Mouse (Mus musculus) midbrain, embryonic 15.5 days (tissue): ENCODE results near the gene Cela3a. TPM values are rescaled to one million over a fixed set of nuclear protein-coding genes. Genes with fewer than 3 reads are reported as not detected.

ENCODE experiments used
- ATAC-seq: fragments of 200-750 bp; cut with Nextera tagmentation; replicated peaks from 2 replicates; pipeline ENCODE4 v1.8.0; 2017; ENCODE audit warnings: moderate TSS enrichment
- H3K27ac ChIP-seq: fragments of 300-500 bp; sonication (generic); 2 replicates; pipeline ENCODE4 v1.5.1; 2015; ENCODE audit warnings: mild to moderate bottlenecking, inconsistent platforms
- H3K27me3 ChIP-seq: fragments of 300-500 bp; sonication (generic); replicated peaks from 2 replicates; pipeline ENCODE4 v1.6.1; 2015; ENCODE audit warnings: inconsistent platforms
- H3K36me3 ChIP-seq: fragments of 300-500 bp; sonication (generic); replicated peaks from 2 replicates; pipeline ENCODE4 v1.6.1; 2015; ENCODE audit warnings: inconsistent platforms
- H3K4me1 ChIP-seq: fragments of 300-500 bp; sonication (generic); 2 replicates; pipeline ENCODE4 v1.6.1; 2015; ENCODE audit warnings: inconsistent platforms
- H3K4me2 ChIP-seq: fragments of 300-500 bp; sonication (generic); 2 replicates; pipeline ENCODE4 v1.6.1; 2015; ENCODE audit warnings: inconsistent platforms, mild to moderate bottlenecking, moderate library complexity
- H3K4me3 ChIP-seq: fragments of 300-500 bp; sonication (generic); 2 replicates; pipeline ENCODE4 v1.5.1; 2015; ENCODE audit warnings: mild to moderate bottlenecking, inconsistent platforms
- H3K9ac ChIP-seq: fragments of 300-500 bp; sonication (generic); 2 replicates; pipeline ENCODE4 v1.6.1; 2015; ENCODE audit warnings: mild to moderate bottlenecking, inconsistent platforms
- H3K9me3 ChIP-seq: fragments of 300-500 bp; sonication (generic); 2 replicates; pipeline ENCODE4 v1.6.1; 2016; ENCODE audit warnings: inconsistent platforms
- WGBS: fragments of 180-500 bp; shearing (Covaris S2); methylation state at CpG from one replicate; pipeline ENCODE4 v1.1.7; 2015; ENCODE audit warnings: mixed read lengths; 5-methylcytosine and 5-hydroxymethylcytosine counted together
- polyA plus RNA-seq: library from polyadenylated mRNA; unstranded; fragments of >200 nt; fragmentation: Nextera tagmentation; extraction: Ambion mirVana; gene quantifications from 2 replicates; pipeline ENCODE4 v1.2.1, GENCODE M21; 2015

The Cela3a gene
- polyA plus RNA-seq, 1 experiment from 2014 or later: not detected

DNA sequence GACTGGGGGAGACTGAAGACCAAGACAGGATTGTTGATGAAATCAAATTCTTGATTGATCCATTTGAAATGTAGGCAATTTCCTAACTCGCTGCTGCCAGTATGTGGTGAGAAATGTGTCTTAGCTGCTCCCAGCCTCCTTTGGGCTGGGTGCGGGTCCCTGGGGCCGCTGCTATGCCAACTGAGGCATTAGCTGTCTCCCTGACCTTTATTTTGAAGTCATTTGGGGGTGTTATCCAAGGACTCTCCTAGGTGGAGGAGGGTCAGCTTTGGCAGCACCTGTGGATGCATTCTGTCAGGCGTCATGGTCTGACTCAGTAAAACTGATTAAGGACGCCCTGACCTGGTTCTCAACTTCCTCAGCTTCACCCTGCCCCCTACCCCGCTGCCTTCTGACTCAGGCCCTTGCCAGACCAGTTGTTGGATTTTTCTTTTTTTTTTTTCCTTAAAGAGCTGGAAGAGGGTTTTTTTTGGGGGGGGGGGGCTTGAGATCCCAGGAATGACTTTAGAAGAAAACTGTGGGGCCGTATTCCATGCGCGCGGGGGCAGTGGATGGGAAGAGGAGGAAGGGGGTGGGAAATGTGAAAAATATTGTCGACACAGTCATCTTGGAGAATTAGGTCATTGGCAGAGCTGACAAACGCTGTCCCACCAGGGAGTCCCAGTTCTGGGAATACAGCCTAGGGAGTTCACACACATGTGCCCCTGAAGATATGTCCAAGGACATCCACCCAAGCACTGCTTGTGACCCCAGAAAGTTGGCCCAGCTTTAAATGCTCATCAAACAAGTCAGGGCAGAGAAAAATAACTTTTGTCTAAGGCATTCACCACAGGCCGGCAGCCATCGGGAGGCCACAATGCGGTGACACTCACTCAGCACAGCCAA, 12.7 kb downstream of the Cela3a start:
- Histone ChIP-seq H3K4me3 (no peak overlapping the region), H3K9ac (no peak overlapping the region), H3K27me3 (no peaks in the 10 kb centered on the region), H3K27ac (no peak overlapping the region), H3K36me3 (no peaks in the 10 kb centered on the region), H3K9me3 (no peaks in the 10 kb centered on the region), H3K4me1 (no peaks in the 10 kb centered on the region), H3K4me2 (no peak overlapping the region)
- ATAC-seq: no peak
- 83% methylated on average over 15 of the region's 15 CpGs for WGBS

DNA sequence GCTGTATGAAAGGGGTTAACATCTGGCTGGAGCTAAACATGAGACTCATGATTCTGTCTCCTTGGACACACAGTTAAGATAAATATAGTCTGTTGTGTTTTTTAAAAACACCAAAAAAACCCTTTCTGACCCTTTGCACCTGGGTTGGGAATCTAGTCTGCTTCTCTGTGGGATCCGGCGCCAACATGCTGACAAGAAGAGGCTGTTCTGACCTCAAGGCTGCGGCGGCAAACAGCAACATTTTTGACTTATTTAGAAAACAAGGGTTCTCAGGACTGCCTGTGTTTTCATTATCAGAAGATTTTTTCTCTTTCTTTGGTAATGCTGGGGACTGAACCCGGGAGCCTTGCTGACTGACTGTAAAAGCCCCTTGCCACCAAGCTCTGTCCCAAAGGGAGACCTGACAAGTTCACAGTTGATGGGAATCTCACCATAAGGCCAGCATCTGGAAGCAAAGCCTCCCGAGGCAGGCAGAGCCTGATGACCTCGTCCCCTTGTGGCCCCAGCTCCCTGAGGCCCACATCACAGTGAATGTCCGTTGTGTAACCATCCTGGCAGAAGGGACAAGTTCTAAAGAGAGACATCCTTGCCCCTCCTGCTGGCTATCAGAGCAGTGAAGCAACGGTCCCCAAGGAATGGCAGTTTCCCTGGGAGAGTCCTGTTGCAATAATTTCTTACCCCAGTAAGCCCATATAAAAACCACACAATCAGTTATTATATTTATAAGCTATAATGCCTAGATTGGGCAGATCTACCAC, 16.0 kb downstream of the Cela3a start:
- Histone ChIP-seq H3K4me2 (no peak overlapping the region), H3K36me3 (no peaks in the 10 kb centered on the region), H3K9me3 (no peaks in the 10 kb centered on the region), H3K4me1 (peaks cover 9% of the 10 kb centered on the region), H3K4me3 (no peak overlapping the region), H3K9ac (no peak overlapping the region), H3K27me3 (no peaks in the 10 kb centered on the region), H3K27ac (no peak overlapping the region)
- no peak for ATAC-seq
- WGBS: 78% methylated on average over 9 of the region's 9 CpGs

DNA sequence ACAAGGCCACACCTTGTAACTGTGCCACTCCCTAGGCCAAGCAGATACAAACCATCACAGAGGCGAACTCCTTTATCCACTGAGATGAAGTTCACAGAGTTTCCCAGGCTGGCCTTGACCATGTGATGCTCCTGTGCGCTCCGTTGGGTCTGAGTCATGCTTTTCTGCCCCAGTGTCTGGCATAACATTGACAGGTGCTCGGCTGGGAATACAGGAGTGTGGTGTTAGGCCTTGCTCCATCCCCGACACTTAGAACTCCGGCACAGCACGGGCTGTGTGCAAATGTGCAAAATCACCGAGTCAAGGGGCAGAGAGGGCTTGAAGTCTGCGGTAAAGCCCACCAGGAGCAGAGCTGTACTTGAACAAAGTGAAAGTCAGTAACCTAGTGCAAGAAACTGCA, 16.7 kb downstream of the Cela3a start:
- no peak for ATAC-seq
- no peaks in the 10 kb centered on the region for H3K9me3 ChIP-seq
- peaks cover 9% of the 10 kb centered on the region for H3K4me1 ChIP-seq
- H3K4me3 ChIP-seq: no peak overlapping the region
- H3K36me3 ChIP-seq: no peaks in the 10 kb centered on the region
- no peaks in the 10 kb centered on the region for H3K27me3 ChIP-seq
- H3K9ac ChIP-seq: no peak overlapping the region
- no peak overlapping the region for H3K4me2 ChIP-seq
- no peak overlapping the region for H3K27ac ChIP-seq
- WGBS: 89% methylated on average over 9 of the region's 9 CpGs

DNA sequence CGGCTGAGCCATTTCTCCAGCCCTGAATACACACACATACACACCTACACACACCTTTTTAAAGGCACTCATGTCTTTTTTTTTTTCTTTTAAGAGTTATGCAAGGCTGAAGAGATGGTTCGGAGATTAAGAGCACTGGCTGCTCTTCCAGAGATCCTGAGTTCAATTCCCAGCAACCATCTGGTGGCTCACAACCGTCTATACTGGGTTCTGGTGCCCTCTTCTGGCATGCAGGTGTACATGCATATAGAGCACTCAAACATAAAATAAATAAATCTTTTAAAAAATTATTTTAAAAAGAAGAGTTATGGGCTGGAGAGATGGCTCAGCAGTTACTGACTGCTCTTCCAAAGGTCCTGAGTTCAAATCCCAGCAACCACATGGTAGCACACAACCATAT, 18.3 kb downstream of the Cela3a start:
- Histone ChIP-seq H3K4me2 (no peak overlapping the region), H3K9ac (no peak overlapping the region), H3K4me3 (no peak overlapping the region), H3K4me1 (peaks cover 17% of the 10 kb centered on the region), H3K27ac (no peak overlapping the region), H3K9me3 (no peaks in the 10 kb centered on the region), H3K27me3 (no peaks in the 10 kb centered on the region), H3K36me3 (no peaks in the 10 kb centered on the region)
- 86% methylated on average over 3 of the region's 3 CpGs for WGBS
- ATAC-seq: no peak

DNA sequence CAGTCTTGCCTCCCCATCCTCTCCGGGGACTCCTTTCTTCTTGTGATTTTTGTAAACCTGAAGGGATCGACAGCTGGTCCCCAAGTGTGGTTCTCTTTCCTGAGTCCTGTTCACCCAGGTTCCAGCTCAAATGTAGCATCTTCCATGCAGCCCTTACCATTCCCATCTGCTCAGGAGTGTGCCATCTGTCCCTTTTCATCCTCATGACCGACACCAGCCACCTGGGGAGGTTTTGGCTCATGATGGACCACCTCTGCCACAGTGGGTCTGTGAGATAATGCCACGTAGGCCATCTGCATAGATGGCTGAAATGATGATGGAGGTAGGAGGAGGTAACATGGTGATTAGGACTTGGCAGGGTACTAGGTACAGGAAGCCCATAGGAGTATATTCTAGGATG, 19.4 kb downstream of the Cela3a start:
- Histone ChIP-seq H3K27ac (no peak overlapping the region), H3K9ac (no peak overlapping the region), H3K27me3 (no peaks in the 10 kb centered on the region), H3K4me2 (no peak overlapping the region), H3K4me1 (peaks cover 17% of the 10 kb centered on the region), H3K36me3 (no peaks in the 10 kb centered on the region), H3K4me3 (no peak overlapping the region), H3K9me3 (no peaks in the 10 kb centered on the region)
- 91% methylated on average over 4 of the region's 4 CpGs for WGBS
- ATAC-seq: no peak

DNA sequence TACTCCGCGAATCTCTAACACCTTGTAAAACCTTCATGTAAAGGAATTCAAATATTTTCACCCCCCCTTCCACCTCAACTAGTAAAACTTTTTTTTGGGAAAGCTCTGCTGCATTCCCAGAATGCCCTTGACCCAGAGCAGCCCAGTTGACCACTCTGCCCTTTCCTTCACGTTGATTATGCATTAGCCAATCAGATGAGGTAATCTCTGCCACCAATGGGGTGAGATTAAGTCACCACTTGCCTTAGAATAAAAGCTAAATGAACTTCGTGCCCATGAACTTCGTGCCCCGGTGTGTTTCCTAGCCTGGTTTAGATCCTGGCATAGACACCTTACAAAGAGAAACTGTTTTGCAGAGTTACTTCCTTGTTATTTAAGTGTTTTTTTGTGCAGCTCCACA, 20.6 kb downstream of the Cela3a start:
- Histone ChIP-seq H3K27me3 (no peaks in the 10 kb centered on the region), H3K4me2 (peak overlapping the region; percentile 70), H3K9me3 (no peaks in the 10 kb centered on the region), H3K27ac (peak overlapping the region; percentile 92; the same call in 1 of the 2 replicates), H3K9ac (peak overlapping the region; percentile 91; the same call in 1 of the 2 replicates), H3K36me3 (no peaks in the 10 kb centered on the region), H3K4me1 (peaks cover 17% of the 10 kb centered on the region), H3K4me3 (peak overlapping the region; percentile 95)
- 0 out of 2 replicates have a peak, but pooled peaks have one; percentile 59 for ATAC-seq
- WGBS: 42% methylated on average over 6 of the region's 6 CpGs

DNA sequence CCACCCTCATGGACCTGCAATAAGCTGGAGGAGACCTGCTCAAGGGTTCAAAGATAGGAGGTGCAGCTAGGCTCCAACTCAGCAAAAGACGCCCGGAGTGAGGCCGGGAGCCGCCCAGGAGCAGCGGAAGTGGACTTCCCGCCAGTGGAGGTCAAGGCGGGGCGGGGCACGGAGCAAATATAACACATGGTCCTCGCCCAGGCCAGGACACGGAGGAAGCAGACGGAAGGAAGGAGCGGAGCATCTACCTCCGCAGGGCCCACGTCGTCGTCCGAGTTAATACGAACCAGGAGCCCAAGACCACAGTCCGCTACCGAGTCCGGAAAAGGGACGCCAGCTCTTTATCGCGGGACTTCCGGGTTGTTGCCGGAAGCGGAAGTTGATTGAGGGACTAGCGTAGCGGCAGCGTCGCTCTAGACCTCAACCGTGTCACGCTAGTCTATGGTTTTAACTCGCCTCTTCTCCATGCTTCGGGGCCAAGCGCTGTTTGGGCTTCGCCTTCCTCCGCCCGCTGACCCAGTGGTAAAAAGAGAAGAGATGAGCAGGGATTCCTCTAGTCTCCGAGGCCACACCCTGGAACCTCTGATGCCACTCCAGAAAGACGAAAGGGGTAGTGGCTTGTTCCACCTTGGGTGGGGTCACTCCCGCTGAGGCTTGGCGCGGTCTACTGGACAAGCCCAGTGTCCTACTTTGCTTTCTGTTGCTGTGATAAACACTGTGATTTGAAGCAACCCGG, 21.4 kb downstream of the Cela3a start:
- WGBS: 1% methylated on average over 46 of the region's 46 CpGs
- Histone ChIP-seq H3K9ac (peak overlapping the region; percentile 91), H3K27me3 (no peaks in the 10 kb centered on the region), H3K4me3 (peak overlapping the region; percentile 95), H3K27ac (peak overlapping the region; percentile 92), H3K4me1 (peaks cover 17% of the 10 kb centered on the region), H3K4me2 (peak overlapping the region; percentile 70), H3K9me3 (no peaks in the 10 kb centered on the region), H3K36me3 (no peaks in the 10 kb centered on the region)
- ATAC-seq: peak; percentile 94

DNA sequence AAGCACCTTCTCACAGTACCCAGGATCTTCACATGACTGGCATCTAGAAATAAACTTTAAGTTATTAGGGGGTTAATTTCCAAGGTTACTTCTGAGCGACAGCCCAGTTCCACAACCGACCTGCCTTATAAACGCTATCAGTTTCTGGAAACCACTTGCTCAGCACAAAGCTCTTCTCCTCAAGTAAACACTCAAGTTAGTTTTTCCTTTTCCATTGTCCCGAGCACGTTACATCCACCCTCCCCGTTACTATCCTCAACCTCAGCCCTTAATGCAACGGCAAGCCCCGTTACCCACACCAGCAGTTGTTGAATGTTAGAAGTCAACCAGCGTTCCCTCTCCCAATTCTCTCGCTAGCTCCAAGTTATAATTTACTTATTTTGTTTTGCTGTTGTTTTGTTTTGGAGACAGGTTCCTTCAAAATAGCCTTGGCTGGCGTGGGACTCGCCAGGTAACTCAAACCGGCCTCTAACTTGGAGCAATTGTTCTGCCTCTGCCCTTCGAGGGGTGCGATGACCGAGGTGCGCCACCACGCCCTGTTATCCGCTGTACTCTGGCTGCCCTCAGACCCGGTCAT, 22.0 kb downstream of the Cela3a start:
- ATAC-seq: no peak; the same call in 1 of the 2 replicates
- peaks cover 17% of the 10 kb centered on the region for H3K4me1 ChIP-seq
- H3K4me2 ChIP-seq: peak overlapping the region; percentile 70
- H3K4me3 ChIP-seq: peak overlapping the region; percentile 95
- peak overlapping the region; percentile 91 for H3K9ac ChIP-seq
- 1% methylated on average over 20 of the region's 20 CpGs for WGBS
- H3K27me3 ChIP-seq: no peaks in the 10 kb centered on the region
- H3K27ac ChIP-seq: peak overlapping the region; percentile 92
- H3K9me3 ChIP-seq: no peaks in the 10 kb centered on the region
- no peaks in the 10 kb centered on the region for H3K36me3 ChIP-seq

DNA sequence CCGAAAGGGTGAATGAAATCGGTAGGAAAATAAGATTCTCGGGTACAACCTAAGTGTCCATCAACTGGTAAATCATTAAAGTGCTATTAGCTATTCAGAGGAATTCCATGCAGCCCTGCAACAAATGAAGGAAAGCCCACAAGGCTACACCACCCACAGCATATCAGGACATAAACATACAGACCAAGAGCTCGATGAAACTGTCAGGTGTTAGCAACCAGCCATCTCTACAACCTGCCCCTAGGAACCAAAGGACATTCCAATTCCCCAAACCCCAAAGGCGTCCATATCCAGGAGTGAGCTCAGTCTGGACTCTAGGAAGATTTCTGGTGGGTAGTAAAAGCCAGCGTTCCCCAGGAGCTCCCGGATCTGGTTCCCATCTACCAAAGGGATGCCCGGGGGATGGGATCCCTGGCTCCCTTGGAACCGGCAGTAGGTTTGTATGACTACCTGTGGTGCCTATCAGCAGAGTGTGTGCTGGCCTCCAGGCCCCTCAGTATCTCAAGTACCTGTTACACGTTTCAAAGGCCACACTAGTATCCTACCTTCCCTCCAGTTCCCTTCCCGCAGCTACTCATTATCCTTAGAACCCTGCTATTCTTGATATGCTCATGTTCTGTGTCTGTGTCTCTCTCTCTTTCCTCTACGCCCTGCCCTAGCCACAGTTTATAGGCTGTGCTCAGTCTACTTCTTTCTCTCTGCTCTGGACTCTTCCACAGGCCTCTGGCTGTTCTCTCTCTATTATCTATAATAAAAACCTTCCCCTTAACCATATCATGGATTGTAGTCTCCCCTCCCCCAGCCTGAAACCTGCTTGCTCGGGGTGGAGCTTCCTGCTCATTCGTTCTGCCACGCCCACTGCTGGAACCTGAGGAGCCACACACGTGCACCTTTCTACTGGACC, 28.6 kb downstream of the Cela3a start:
- H3K4me3 ChIP-seq: no peak overlapping the region
- WGBS: 40% methylated on average over 15 of the region's 16 CpGs
- H3K9me3 ChIP-seq: no peaks in the 10 kb centered on the region
- H3K27me3 ChIP-seq: no peaks in the 10 kb centered on the region; the same call in 1 of the 2 replicates
- no peaks in the 10 kb centered on the region for H3K36me3 ChIP-seq
- no peak overlapping the region for H3K4me2 ChIP-seq
- no peak for ATAC-seq
- no peak overlapping the region for H3K27ac ChIP-seq
- no peak overlapping the region for H3K9ac ChIP-seq
- H3K4me1 ChIP-seq: no peaks in the 10 kb centered on the region

DNA sequence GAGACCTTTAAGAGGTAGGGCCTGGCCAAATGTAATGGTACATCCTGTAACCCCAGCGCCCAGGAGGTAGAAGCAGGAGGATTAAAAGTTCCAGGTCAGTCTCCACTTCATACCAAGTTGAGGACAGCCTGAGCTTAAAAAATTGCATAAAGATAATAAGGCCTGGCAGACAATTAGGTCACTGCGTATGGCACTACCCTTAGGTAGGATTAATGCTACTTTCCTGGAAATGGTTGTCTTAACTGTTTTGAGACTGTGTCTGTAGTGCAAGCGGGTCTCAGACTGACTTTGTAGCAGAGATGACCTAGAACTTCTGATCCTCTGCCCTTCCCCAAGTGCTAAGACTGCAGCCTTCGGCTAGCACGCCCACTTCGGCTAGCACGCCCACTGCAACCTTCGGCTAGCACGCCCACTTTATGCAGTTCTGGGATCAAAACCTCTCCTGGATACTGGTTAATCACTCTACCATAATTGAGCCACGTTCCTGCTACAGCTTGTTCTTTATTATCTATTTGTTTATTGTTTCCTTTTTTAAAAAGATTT, 29.8 kb downstream of the Cela3a start:
- Histone ChIP-seq H3K9ac (no peak overlapping the region), H3K27me3 (no peaks in the 10 kb centered on the region; the same call in 1 of the 2 replicates), H3K9me3 (no peaks in the 10 kb centered on the region), H3K4me1 (no peaks in the 10 kb centered on the region), H3K27ac (no peak overlapping the region), H3K4me2 (no peak overlapping the region), H3K4me3 (no peak overlapping the region), H3K36me3 (no peaks in the 10 kb centered on the region)
- no peak for ATAC-seq
- 89% methylated on average over 10 of the region's 10 CpGs for WGBS

DNA sequence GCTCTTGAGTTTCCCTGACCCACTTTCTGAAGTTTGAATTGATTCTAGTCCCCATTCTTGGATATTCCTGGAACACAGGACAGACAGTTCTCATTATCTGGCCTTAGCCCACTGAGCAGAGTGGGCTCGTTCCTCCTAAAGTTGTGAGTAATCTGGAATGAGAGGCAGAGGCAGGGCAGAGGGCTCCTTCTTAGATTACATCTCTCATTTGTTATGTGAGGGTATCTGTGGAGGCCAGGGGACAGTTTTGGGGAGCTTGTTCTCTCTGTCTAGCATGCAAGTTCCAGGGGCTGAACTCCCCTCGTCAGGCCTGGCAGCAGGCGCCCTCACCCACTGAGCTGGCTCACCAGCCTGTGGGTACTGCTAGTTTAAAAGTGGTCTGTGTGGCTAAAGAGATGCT, 30.5 kb downstream of the Cela3a start:
- Histone ChIP-seq H3K9me3 (no peaks in the 10 kb centered on the region), H3K27me3 (no peaks in the 10 kb centered on the region; the same call in 1 of the 2 replicates), H3K4me1 (no peaks in the 10 kb centered on the region), H3K9ac (no peak overlapping the region), H3K4me3 (no peak overlapping the region), H3K27ac (no peak overlapping the region), H3K36me3 (no peaks in the 10 kb centered on the region), H3K4me2 (no peak overlapping the region)
- WGBS: 79% methylated on average over 3 of the region's 3 CpGs
- ATAC-seq: no peak
